Comparison of ENCODE assay signal across 11 mouse cellular contexts in genomic region chr15:89463334-89464235, GRCm38 (mm10). TPM values are rescaled to one million over a fixed set of nuclear protein-coding genes. Genes with fewer than 3 reads are reported as not detected.
A peak's percentile ranks its signal among the peaks of the same experiment; 100 is the strongest.
DNase-seq lines count a peak whose midpoint lies in the region; ATAC-seq and TF ChIP-seq lines count a peak whose summit lies in the region.
"Had no signal": no experiment of that assay in that cellular context is flagged by ENCODE, and none has a peak within 500 bp of the region (broad histone marks: within the 10 kb centered on the region; RNA-seq: fewer than 3 reads in every experiment).

No protein-coding gene starts in this region.

- intact Hi-C loops in left cerebral cortex, adult 2 months (cut with DNase I) = no loop called here

- TF ChIP-seq CTCF in left cerebral cortex, adult 2 months (IDR thresholded peaks at IDR 0.05) = peak; percentile 34
- TF ChIP-seq CTCF in E14TG2a.4 (conservative IDR thresholded peaks at IDR 0.05; ENCODE audit: low read length) = peak; percentile 27

- H3K9ac ChIP-seq in embryonic facial prominence, embryonic 11.5 days (replicated peaks; ENCODE audit: low read length) = no peak overlapping the region
- H3K9ac ChIP-seq: limb, embryonic 15.5 days had no signal

- H3K27ac ChIP-seq in embryonic facial prominence, embryonic 11.5 days (replicated peaks; ENCODE audit: low read depth, low read length) = no peak overlapping the region
- no peak overlapping the region for H3K27ac ChIP-seq in embryonic facial prominence, embryonic 10.5 days (replicated peaks)
- H3K27ac ChIP-seq in left cerebral cortex, adult 2 months = no peak overlapping the region
- H3K27ac ChIP-seq: limb, embryonic 15.5 days had no signal

- no peak overlapping the region for H3K4me3 ChIP-seq in embryonic facial prominence, embryonic 11.5 days (ENCODE audit: low read depth, low read length)
- no peak overlapping the region for H3K4me3 ChIP-seq in embryonic facial prominence, embryonic 10.5 days
- no peak overlapping the region for H3K4me3 ChIP-seq in left cerebral cortex, adult 2 months
- no peak overlapping the region for H3K4me3 ChIP-seq in E14TG2a.4 (replicated peaks; ENCODE audit: low read length)
- H3K4me3 ChIP-seq: limb, embryonic 15.5 days had no signal

- DNase-seq in embryonic facial prominence, embryonic 11.5 days (ENCODE audit: low spot score) = peak; percentile 24
- no peak for DNase-seq in embryonic facial prominence, embryonic 10.5 days (ENCODE audit: low spot score)
- no peak for DNase-seq in left cerebral cortex, adult 2 months (ENCODE audit: extremely low spot score in 1 of 2, low spot score in 2 of 2)
- no peak for DNase-seq in left cerebral cortex, adult 11 months (ENCODE audit: low spot score)
- peak; percentile 37 to 50 for DNase-seq in kidney, postnatal 4 days
- no peak for DNase-seq in urinary bladder, postnatal 25 days (ENCODE audit: low spot score)

- 58% methylated on average over 5 of the region's 5 CpGs for WGBS in embryonic facial prominence, embryonic 11.5 days
- 62% methylated on average over 5 of the region's 5 CpGs for WGBS in embryonic facial prominence, embryonic 10.5 days

- no peak for ATAC-seq in embryonic facial prominence, embryonic 11.5 days (replicated peaks; ENCODE audit: insufficient number of reproducible peaks, low FRiP score, low TSS enrichment, low read depth)
- no peak for ATAC-seq in inflammation-experienced regulatory T-cells, adult 6 months
- ATAC-seq: Patski had no signal

- no peaks in the 10 kb centered on the region for H3K27me3 ChIP-seq in embryonic facial prominence, embryonic 11.5 days (ENCODE audit: control insufficient read depth, insufficient read depth, low read length)
- no peaks in the 10 kb centered on the region for H3K27me3 ChIP-seq in embryonic facial prominence, embryonic 10.5 days (replicated peaks; ENCODE audit: low read depth, poor library complexity, severe bottlenecking)
- peaks cover 19% of the 10 kb centered on the region for H3K27me3 ChIP-seq in E14TG2a.4 (ENCODE audit: insufficient read depth, low read length)
- H3K27me3 ChIP-seq: limb, embryonic 15.5 days had no signal

- H3K36me3 ChIP-seq in embryonic facial prominence, embryonic 11.5 days (replicated peaks; ENCODE audit: control insufficient read depth, insufficient read depth, low read depth, low read length) = no peaks in the 10 kb centered on the region
- peaks cover 18% of the 10 kb centered on the region; the same call in 1 of the 2 replicates for H3K36me3 ChIP-seq in embryonic facial prominence, embryonic 10.5 days (replicated peaks)
- H3K36me3 ChIP-seq in E14TG2a.4 (ENCODE audit: insufficient read depth, low read length) = peaks cover 7% of the 10 kb centered on the region; the same call in 1 of the 2 replicates
- H3K36me3 ChIP-seq: limb, embryonic 15.5 days had no signal

- H3K4me1 ChIP-seq in embryonic facial prominence, embryonic 11.5 days (ENCODE audit: control insufficient read depth, insufficient read depth, low read length) = no peaks in the 10 kb centered on the region
- H3K4me1 ChIP-seq in embryonic facial prominence, embryonic 10.5 days = peaks cover 3% of the 10 kb centered on the region; the same call in 1 of the 2 replicates
- peaks cover 51% of the 10 kb centered on the region for H3K4me1 ChIP-seq in E14TG2a.4 (replicated peaks; ENCODE audit: low read depth, low read length)
- H3K4me1 ChIP-seq: limb, embryonic 15.5 days had no signal

- no peak overlapping the region for H3K4me2 ChIP-seq in embryonic facial prominence, embryonic 11.5 days (ENCODE audit: low read depth, low read length)
- H3K4me2 ChIP-seq: limb, embryonic 15.5 days had no signal

- no peaks in the 10 kb centered on the region for H3K9me3 ChIP-seq in embryonic facial prominence, embryonic 11.5 days (replicated peaks; ENCODE audit: control insufficient read depth, low read length)
- H3K9me3 ChIP-seq in embryonic facial prominence, embryonic 10.5 days = no peaks in the 10 kb centered on the region
- H3K9me3 ChIP-seq in E14TG2a.4 (ENCODE audit: low read length) = no peaks in the 10 kb centered on the region
- H3K9me3 ChIP-seq: limb, embryonic 15.5 days had no signal

RNA-seq across cellular contexts. Expression of gene Mapk8ip2, which starts 9.9 kb away (rescaled TPM):
- polyA plus RNA-seq in embryonic facial prominence, embryonic 11.5 days (2014; fragmentation: Nextera tagmentation; extraction: Ambion mirVana) = 5.4 and 6.4 TPM in 2 replicates
- polyA plus RNA-seq in embryonic facial prominence, embryonic 10.5 days (2016; fragmentation: Nextera tagmentation; extraction: Ambion mirVana) = 9.2 and 9.7 TPM in 2 replicates
- 100 to 1,000 TPM; 227 to 234 TPM for total RNA-seq in left cerebral cortex, adult 2 months (2021)
- under 1 TPM in 2 of 3 experiments, not detected in 1; 0.08 to 0.40 TPM for polyA plus RNA-seq in inflammation-experienced regulatory T-cells, adult 6 months (2017; shearing (Covaris generic))
- total RNA-seq: monocyte, adult 5-6 weeks had no signal

RNA-seq across cellular contexts. Expression of gene Arsa, which starts 13.6 kb away (rescaled TPM):
- 7.5 and 9.3 TPM in 2 replicates for polyA plus RNA-seq in embryonic facial prominence, embryonic 11.5 days (2014; fragmentation: Nextera tagmentation; extraction: Ambion mirVana)
- polyA plus RNA-seq in embryonic facial prominence, embryonic 10.5 days (2016; fragmentation: Nextera tagmentation; extraction: Ambion mirVana) = 11.2 and 11.5 TPM in 2 replicates
- total RNA-seq in left cerebral cortex, adult 2 months (2021) = 10 to 100 TPM; 32.0 to 33.0 TPM
- 10 to 100 TPM in 1 of 3 experiments, 1 to 10 TPM in 2; 4.9 to 12.1 (median 6.8) TPM for polyA plus RNA-seq in inflammation-experienced regulatory T-cells, adult 6 months (2017; shearing (Covaris generic))

RNA-seq across cellular contexts. Expression of gene Chkb, which starts 33.9 kb away (rescaled TPM):
- 42.2 and 46.5 TPM in 2 replicates for polyA plus RNA-seq in embryonic facial prominence, embryonic 11.5 days (2014; fragmentation: Nextera tagmentation; extraction: Ambion mirVana)
- polyA plus RNA-seq in embryonic facial prominence, embryonic 10.5 days (2016; fragmentation: Nextera tagmentation; extraction: Ambion mirVana) = 42.5 and 43.5 TPM in 2 replicates
- 10 to 100 TPM; 42.5 to 45.2 TPM for total RNA-seq in left cerebral cortex, adult 2 months (2021)
- polyA plus RNA-seq in inflammation-experienced regulatory T-cells, adult 6 months (2017; shearing (Covaris generic)) = 10 to 100 TPM; 45.1 to 62.2 (median 57.2) TPM

RNA-seq across cellular contexts. Expression of gene Gm44502, which starts 34.1 kb away (rescaled TPM):
- polyA plus RNA-seq in embryonic facial prominence, embryonic 11.5 days (2014; fragmentation: Nextera tagmentation; extraction: Ambion mirVana) = 0.15 TPM in 1 of 2 replicates, not detected in the other
- not detected in 2 replicates for polyA plus RNA-seq in embryonic facial prominence, embryonic 10.5 days (2016; fragmentation: Nextera tagmentation; extraction: Ambion mirVana)
- total RNA-seq in left cerebral cortex, adult 2 months (2021) = not detected
- polyA plus RNA-seq in inflammation-experienced regulatory T-cells, adult 6 months (2017; shearing (Covaris generic)) = under 1 TPM in 1 of 3 experiments, not detected in 2; 0.28 TPM
- polyA plus RNA-seq: limb, embryonic 15.5 days; Patski had no signal

RNA-seq across cellular contexts. Expression of gene C730034F03Rik, which starts 34.2 kb away (rescaled TPM):
- 0.63 and 2.3 TPM in 2 replicates for polyA plus RNA-seq in embryonic facial prominence, embryonic 11.5 days (2014; fragmentation: Nextera tagmentation; extraction: Ambion mirVana)
- 4.2 and 4.4 TPM in 2 replicates for polyA plus RNA-seq in embryonic facial prominence, embryonic 10.5 days (2016; fragmentation: Nextera tagmentation; extraction: Ambion mirVana)
- 1 to 10 TPM; 2.2 to 2.7 TPM for total RNA-seq in left cerebral cortex, adult 2 months (2021)
- 1 to 10 TPM; 4.2 to 7.1 (median 6.1) TPM for polyA plus RNA-seq in inflammation-experienced regulatory T-cells, adult 6 months (2017; shearing (Covaris generic))

Comparison
In these comparisons a context has a peak if more than half of its experiments do, and no peak if none do; other contexts are left out.
1. DNase-seq: peak in embryonic facial prominence, embryonic 11.5 days (single experiment) and kidney, postnatal 4 days (2 of 2); none in embryonic facial prominence, embryonic 10.5 days (single experiment), left cerebral cortex, adult 2 months (0 of 2), left cerebral cortex, adult 11 months (single experiment) and urinary bladder, postnatal 25 days (single experiment).